Mouse (Mus musculus): ENCODE data around the gene Tnfrsf18. TPM values are rescaled to one million over a fixed set of nuclear protein-coding genes. Genes with fewer than 3 reads are reported as not detected.

Gene Tnfrsf18
- polyA plus RNA-seq, 1 experiment from 2014 or later = 0.53 TPM

DNA sequence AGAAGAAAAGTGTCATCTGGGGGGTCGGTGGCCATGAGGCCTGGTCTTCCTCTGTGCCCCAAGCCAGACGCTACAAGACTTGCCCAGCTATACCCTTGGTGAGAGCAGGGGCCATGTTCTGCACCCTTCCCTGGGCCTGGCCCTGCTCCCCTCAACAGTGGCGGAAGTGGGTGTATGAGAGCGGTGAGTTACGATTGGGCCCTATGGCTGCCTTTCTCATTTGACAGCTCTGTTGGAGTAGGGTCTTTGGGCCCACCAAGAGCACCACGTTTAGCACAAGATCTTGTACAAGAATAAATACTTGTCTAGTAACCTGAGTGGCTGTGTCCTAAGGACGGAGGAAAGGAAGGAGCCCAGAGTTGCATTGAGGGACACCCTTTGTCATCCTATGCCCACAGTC is 2.6 kb downstream of the Tnfrsf18 start:
- H3K27ac ChIP-seq (ENCODE audit: low read depth, low read length) = no peak overlapping the region
- H3K4me3 ChIP-seq (ENCODE audit: low read depth, low read length) = no peak overlapping the region
- 91% methylated on average over 7 of the region's 7 CpGs for whole genome bisulfite sequencing
- no peak overlapping the region for H3K9ac ChIP-seq (ENCODE audit: low read length)
- H3K36me3 ChIP-seq (ENCODE audit: control insufficient read depth, insufficient read depth, low read length) = 0 out of 2 replicates have a peak, but pooled peaks cover 4% of the 10 kb centered on the region
- no peak overlapping the region for H3K4me2 ChIP-seq (ENCODE audit: low read length)
- DNase-seq (ENCODE audit: low spot score) (no peak), ATAC-seq (no peak)
- H3K4me1 ChIP-seq (ENCODE audit: control insufficient read depth, insufficient read depth, low read length) = peaks cover 8% of the 10 kb centered on the region
- H3K9me3 ChIP-seq (replicated peaks; ENCODE audit: control insufficient read depth, low read length) = no peaks in the 10 kb centered on the region
- no peaks in the 10 kb centered on the region for H3K27me3 ChIP-seq (replicated peaks; ENCODE audit: control insufficient read depth, insufficient read depth, low read length)

DNA sequence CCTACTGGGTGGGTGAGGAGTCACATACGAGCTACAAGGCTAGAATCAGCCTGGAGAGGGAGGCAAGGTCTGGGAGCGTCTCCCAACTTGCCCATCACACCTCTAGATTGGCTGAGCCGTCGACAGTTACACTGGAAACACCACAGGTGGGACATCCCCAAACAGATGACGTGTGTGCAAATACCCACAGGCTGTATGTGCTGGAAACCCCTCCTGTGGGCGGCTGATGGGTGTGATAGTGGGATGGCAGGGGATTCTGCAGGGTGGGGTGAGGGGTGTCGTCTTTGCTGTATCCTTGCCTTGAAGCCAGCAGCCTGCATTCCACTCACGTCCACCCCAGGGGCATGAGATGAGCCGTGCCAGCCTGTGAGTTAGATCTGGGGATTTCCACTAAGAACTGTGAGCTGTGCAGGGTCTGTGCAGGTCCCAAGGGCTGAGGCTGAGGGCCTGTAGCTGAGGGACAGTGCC is 4.7 kb downstream of the Tnfrsf18 start:
- ATAC-seq (no peak), DNase-seq (ENCODE audit: low spot score) (no peak)
- 69% methylated on average over 9 of the region's 9 CpGs for WGBS
- H3K4me3 ChIP-seq (ENCODE audit: low read depth, low read length) = peak overlapping the region; percentile 35
- 0 out of 2 replicates have a peak, but pooled peaks cover 4% of the 10 kb centered on the region for H3K36me3 ChIP-seq (ENCODE audit: control insufficient read depth, insufficient read depth, low read length)
- H3K9ac ChIP-seq (ENCODE audit: low read length) = peak overlapping the region; percentile 61
- no peaks in the 10 kb centered on the region for H3K9me3 ChIP-seq (replicated peaks; ENCODE audit: control insufficient read depth, low read length)
- peak overlapping the region; percentile 60 for H3K4me2 ChIP-seq (ENCODE audit: low read length)
- peaks cover 16% of the 10 kb centered on the region for H3K27me3 ChIP-seq (replicated peaks; ENCODE audit: control insufficient read depth, insufficient read depth, low read length)
- H3K4me1 ChIP-seq (ENCODE audit: control insufficient read depth, insufficient read depth, low read length) = peaks cover 8% of the 10 kb centered on the region
- H3K27ac ChIP-seq (ENCODE audit: low read depth, low read length) = peak overlapping the region; percentile 79; the same call in 1 of the 2 replicates

DNA sequence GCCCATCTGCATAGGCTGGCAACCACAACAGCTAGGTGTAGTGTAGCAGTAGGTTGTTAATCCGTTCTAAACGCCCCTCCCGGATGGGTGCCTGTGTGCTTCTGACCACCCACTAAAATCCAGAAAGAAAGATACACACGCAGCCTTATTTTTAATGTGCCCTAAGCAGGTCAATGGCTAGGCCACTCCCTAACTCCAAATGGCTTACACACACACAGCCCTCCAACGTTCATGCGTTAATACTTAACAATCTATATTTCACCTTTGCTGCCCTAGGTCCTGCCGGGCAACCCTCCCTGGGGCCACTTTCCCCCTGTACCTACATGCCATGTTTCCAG is 5.3 kb downstream of the Tnfrsf18 start:
- H3K4me3 ChIP-seq (ENCODE audit: low read depth, low read length) = peak overlapping the region; percentile 35
- ATAC-seq = peak; percentile 25; the same call in 1 of the 2 replicates

DNA sequence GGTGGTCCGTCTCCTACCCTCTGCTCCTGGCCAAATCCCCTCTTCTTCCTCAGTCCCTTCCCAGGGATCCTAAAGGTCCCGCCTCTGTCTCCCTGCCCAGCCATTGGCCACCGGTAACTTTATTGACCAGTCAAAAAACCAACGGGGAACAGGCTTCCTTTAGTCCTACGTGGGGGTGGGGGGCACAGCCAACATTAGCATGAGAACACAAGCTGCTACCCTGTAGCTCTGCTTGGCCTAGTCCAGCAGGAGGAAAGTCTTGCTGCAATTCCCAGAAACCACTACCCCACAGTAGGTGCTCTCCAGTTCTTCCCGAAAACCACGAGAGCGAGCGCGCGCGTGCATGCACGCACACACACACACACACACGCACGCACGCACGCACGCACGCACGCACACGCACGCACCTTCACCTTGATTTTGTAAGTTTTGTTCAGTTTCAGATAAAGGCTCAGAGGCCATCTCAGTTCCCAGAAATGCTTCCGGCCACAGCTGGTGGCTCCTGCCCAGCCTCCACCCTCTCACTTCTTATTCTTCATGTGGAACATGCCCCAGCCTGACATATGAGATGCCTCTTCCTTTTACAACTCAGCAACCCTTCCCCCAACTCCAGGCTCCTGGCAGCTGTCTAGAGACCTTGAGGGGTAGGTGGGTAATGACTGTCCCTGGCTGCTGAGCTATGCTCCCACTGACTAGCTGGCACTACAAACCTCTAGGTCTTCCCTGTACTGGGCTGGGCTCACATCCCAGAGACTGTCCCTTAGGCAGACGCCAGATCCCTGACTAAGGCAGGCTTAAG is 5.8 kb downstream of the Tnfrsf18 start:
- Histone ChIP-seq H3K36me3 (ENCODE audit: control insufficient read depth, insufficient read depth, low read length) (0 out of 2 replicates have a peak, but pooled peaks cover 4% of the 10 kb centered on the region), H3K4me2 (ENCODE audit: low read length) (peak overlapping the region; percentile 60), H3K9ac (ENCODE audit: low read length) (peak overlapping the region; percentile 61), H3K4me3 (ENCODE audit: low read depth, low read length) (peak overlapping the region; percentile 35), H3K9me3 (replicated peaks; ENCODE audit: control insufficient read depth, low read length) (no peaks in the 10 kb centered on the region), H3K27me3 (replicated peaks; ENCODE audit: control insufficient read depth, insufficient read depth, low read length) (peaks cover 22% of the 10 kb centered on the region), H3K4me1 (ENCODE audit: control insufficient read depth, insufficient read depth, low read length) (peaks cover 8% of the 10 kb centered on the region), H3K27ac (ENCODE audit: low read depth, low read length) (peak overlapping the region; percentile 79; the same call in 1 of the 2 replicates)
- ATAC-seq (peak; percentile 90), DNase-seq (ENCODE audit: low spot score) (peak; percentile 90)
- WGBS = 2% methylated on average over 24 of the region's 24 CpGs

More for the DNA sequence above, 5.3 kb downstream of the Tnfrsf18 start:
- H3K9me3 ChIP-seq (replicated peaks; ENCODE audit: control insufficient read depth, low read length) = no peaks in the 10 kb centered on the region
- WGBS = 5% methylated on average over 7 of the region's 7 CpGs
- peak overlapping the region; percentile 79 for H3K27ac ChIP-seq (ENCODE audit: low read depth, low read length)
- no peak for DNase-seq (ENCODE audit: low spot score)
- H3K27me3 ChIP-seq (replicated peaks; ENCODE audit: control insufficient read depth, insufficient read depth, low read length) = peaks cover 21% of the 10 kb centered on the region
- H3K36me3 ChIP-seq (ENCODE audit: control insufficient read depth, insufficient read depth, low read length) = 0 out of 2 replicates have a peak, but pooled peaks cover 4% of the 10 kb centered on the region
- H3K9ac ChIP-seq (ENCODE audit: low read length) = peak overlapping the region; percentile 61
- peak overlapping the region; percentile 60 for H3K4me2 ChIP-seq (ENCODE audit: low read length)
- H3K4me1 ChIP-seq (ENCODE audit: control insufficient read depth, insufficient read depth, low read length) = peaks cover 8% of the 10 kb centered on the region

DNA sequence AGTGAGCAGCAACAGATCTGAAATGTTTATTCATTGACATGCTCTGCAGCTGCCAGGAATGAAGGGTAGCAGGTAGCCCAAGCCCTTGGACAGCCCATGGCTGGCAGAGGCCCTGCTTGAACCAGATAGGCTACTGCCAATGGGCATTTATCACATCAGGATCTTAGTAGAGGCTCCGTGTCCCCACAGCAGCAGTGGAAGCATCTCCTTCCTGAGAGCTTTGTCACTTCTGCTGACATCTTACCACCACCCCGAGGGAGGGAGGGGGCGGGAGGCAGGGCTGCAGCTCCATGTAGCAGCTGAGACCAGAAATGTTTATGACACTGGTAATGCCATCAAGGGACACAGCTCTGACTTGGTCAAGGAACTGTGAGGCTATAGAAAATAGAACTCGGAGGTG is 6.9 kb downstream of the Tnfrsf18 start:
- no peak for ATAC-seq
- Histone ChIP-seq H3K4me1 (ENCODE audit: control insufficient read depth, insufficient read depth, low read length) (peaks cover 8% of the 10 kb centered on the region), H3K27ac (ENCODE audit: low read depth, low read length) (no peak overlapping the region), H3K4me3 (ENCODE audit: low read depth, low read length) (no peak overlapping the region), H3K9me3 (replicated peaks; ENCODE audit: control insufficient read depth, low read length) (no peaks in the 10 kb centered on the region), H3K9ac (ENCODE audit: low read length) (no peak overlapping the region), H3K27me3 (replicated peaks; ENCODE audit: control insufficient read depth, insufficient read depth, low read length) (peaks cover 22% of the 10 kb centered on the region), H3K36me3 (ENCODE audit: control insufficient read depth, insufficient read depth, low read length) (0 out of 2 replicates have a peak, but pooled peaks cover 3% of the 10 kb centered on the region), H3K4me2 (ENCODE audit: low read length) (no peak overlapping the region)
- no peak for DNase-seq (ENCODE audit: low spot score)
- WGBS = 92% methylated on average over 4 of the region's 4 CpGs

DNA sequence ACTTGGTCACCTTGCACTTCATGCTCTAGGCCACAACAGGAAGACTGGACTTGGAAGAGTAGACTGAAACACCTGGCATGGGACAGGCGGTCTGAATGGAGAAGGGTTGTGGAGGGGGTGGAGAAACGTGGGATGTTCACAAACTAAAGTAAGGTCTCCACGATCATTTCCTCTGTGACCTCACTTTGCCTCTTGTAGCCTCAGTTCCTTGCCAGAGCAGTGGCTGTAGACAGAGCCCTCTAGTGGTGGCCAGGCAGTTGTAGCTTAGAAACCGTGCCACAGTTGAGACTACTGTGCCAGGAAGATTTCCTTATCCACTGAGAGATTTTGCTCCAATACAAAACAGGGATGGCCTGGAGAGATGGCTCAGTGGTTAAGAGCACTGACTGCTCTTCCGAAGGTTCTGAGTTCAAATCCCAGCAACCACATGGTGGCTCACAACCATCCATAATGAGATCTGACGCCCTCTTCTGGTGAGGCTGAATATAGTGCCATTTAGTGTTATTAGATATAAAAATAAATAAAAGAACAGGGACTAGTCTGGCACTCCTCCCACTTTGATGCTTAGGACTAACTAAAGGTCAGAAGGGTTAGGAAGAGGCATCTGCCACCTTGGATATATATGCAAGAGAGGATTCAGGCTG is 7.6 kb downstream of the Tnfrsf18 start:
- H3K36me3 ChIP-seq (ENCODE audit: control insufficient read depth, insufficient read depth, low read length) = no peaks in the 10 kb centered on the region
- no peak overlapping the region for H3K27ac ChIP-seq (ENCODE audit: low read depth, low read length)
- H3K4me1 ChIP-seq (ENCODE audit: control insufficient read depth, insufficient read depth, low read length) = peaks cover 8% of the 10 kb centered on the region
- no peaks in the 10 kb centered on the region for H3K9me3 ChIP-seq (replicated peaks; ENCODE audit: control insufficient read depth, low read length)
- ATAC-seq (no peak), DNase-seq (ENCODE audit: low spot score) (peak; percentile 51)
- no peak overlapping the region for H3K4me3 ChIP-seq (ENCODE audit: low read depth, low read length)
- H3K9ac ChIP-seq (ENCODE audit: low read length) = no peak overlapping the region
- peaks cover 22% of the 10 kb centered on the region for H3K27me3 ChIP-seq (replicated peaks; ENCODE audit: control insufficient read depth, insufficient read depth, low read length)
- no peak overlapping the region for H3K4me2 ChIP-seq (ENCODE audit: low read length)
- 53% methylated on average over 6 of the region's 6 CpGs for WGBS

DNA sequence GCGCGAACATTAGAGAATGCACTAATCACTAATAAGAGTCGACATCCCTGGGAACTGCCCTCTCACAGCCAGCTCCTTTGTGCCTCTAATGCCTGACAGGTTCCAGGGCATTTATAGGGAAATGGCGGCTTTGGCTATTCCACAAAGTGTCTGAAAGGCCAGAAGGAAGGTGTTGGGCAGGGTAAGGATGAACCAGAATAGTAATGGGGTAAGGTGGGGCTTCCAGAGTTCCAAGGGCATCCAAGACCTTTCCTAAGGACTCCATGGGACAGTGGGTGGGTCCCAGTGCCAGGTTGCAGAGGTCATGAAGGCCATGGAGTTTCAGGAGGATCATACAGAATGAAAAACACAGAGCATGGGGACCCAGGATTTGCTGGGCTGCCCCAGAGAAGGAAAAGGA is 8.3 kb downstream of the Tnfrsf18 start:
- Histone ChIP-seq H3K36me3 (ENCODE audit: control insufficient read depth, insufficient read depth, low read length) (no peaks in the 10 kb centered on the region), H3K9ac (ENCODE audit: low read length) (no peak overlapping the region), H3K4me1 (ENCODE audit: control insufficient read depth, insufficient read depth, low read length) (peaks cover 8% of the 10 kb centered on the region), H3K4me3 (ENCODE audit: low read depth, low read length) (0 out of 2 replicates have a peak overlapping the region, but pooled peaks have one; percentile 15), H3K27ac (ENCODE audit: low read depth, low read length) (no peak overlapping the region), H3K9me3 (replicated peaks; ENCODE audit: control insufficient read depth, low read length) (no peaks in the 10 kb centered on the region), H3K4me2 (ENCODE audit: low read length) (no peak overlapping the region), H3K27me3 (replicated peaks; ENCODE audit: control insufficient read depth, insufficient read depth, low read length) (peaks cover 22% of the 10 kb centered on the region)
- ATAC-seq (no peak), DNase-seq (ENCODE audit: low spot score) (no peak)
- WGBS = 54% methylated on average over 4 of the region's 4 CpGs

DNA sequence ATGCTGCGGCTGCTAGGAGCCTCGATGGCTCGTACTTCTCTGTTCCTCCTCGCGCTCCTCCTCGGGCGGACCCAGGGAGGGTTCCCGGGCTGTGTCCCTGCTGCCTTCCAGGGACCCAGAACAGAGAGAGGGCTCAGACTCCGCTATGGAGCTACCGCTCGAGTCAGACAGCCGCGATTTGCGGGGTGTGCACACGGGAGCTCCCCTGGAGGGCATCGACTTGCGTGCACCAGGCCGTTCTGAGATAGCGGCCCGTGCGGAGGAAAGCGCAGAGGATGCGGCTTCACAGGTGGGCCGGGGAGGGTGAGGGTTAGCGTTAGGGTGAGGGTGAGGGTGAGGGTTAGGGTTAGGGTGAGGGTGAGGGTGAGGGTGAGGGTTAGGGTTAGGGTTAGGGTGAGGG is 8.9 kb downstream of the Tnfrsf18 start:
- Histone ChIP-seq H3K27me3 (replicated peaks; ENCODE audit: control insufficient read depth, insufficient read depth, low read length) (peaks cover 22% of the 10 kb centered on the region), H3K9ac (ENCODE audit: low read length) (peak overlapping the region; percentile 35; the same call in 1 of the 2 replicates), H3K4me3 (ENCODE audit: low read depth, low read length) (peak overlapping the region; percentile 15; the same call in 1 of the 2 replicates), H3K4me1 (ENCODE audit: control insufficient read depth, insufficient read depth, low read length) (peaks cover 8% of the 10 kb centered on the region), H3K4me2 (ENCODE audit: low read length) (peak overlapping the region; percentile 43), H3K9me3 (replicated peaks; ENCODE audit: control insufficient read depth, low read length) (no peaks in the 10 kb centered on the region), H3K27ac (ENCODE audit: low read depth, low read length) (no peak overlapping the region), H3K36me3 (ENCODE audit: control insufficient read depth, insufficient read depth, low read length) (no peaks in the 10 kb centered on the region)
- DNase-seq (ENCODE audit: low spot score) = no peak
- 3% methylated on average over 25 of the region's 25 CpGs for WGBS
- ATAC-seq = no peak
